Mouse (Mus musculus) CH12.LX (cell line): ENCODE measurements at regions not wholly inside any gene's neighbourhood (a gene's known extent, or its start where the extent isn't known, plus 50 kb on each side); places are given as distances from the start of the nearest gene placed in this dataset.

Source experiments
- CTCF ChIP-seq, 2 experiments: IDR thresholded peaks in 1 of 2; conservative IDR thresholded peaks in 1 of 2; 2 replicates each; pipeline ENCODE4 v1.5.1; 2011 to 2012; ENCODE audit warnings: low read depth in 2 of 2, low read length in 2 of 2, improper control_type of control experiment in 1 of 2, inconsistent platforms in 1 of 2, mild to moderate bottlenecking in 1 of 2, moderate library complexity in 1 of 2
- ELF1 ChIP-seq: IDR thresholded peaks from 2 replicates; pipeline ENCODE4 v1.6.1; 2014; ENCODE audit warnings: low read depth, mild to moderate bottlenecking, inconsistent platforms, low read length, improper control_type of control experiment
- JUN ChIP-seq: IDR thresholded peaks from 2 replicates; pipeline ENCODE4 v1.6.1; 2011; ENCODE audit warnings: low read depth, mild to moderate bottlenecking, low read length, improper control_type of control experiment, moderate library complexity; ENCODE audit not compliant: insufficient read depth
- NRF1 ChIP-seq: IDR thresholded peaks from 2 replicates; pipeline ENCODE4 v1.6.1; 2014; ENCODE audit warnings: low read depth, mild to moderate bottlenecking, inconsistent platforms, low read length, improper control_type of control experiment, moderate library complexity
- POLR2A ChIP-seq: IDR thresholded peaks from 2 replicates; pipeline ENCODE4 v1.6.1; 2011; ENCODE audit warnings: low read depth, mild to moderate bottlenecking, improper control_type of control experiment, low read length
- POLR2AphosphoS2 ChIP-seq: IDR thresholded peaks from 2 replicates; pipeline ENCODE4 v1.6.1; 2011; ENCODE audit warnings: low read depth, low read length, improper control_type of control experiment
- SIN3A ChIP-seq: IDR thresholded peaks from 2 replicates; pipeline ENCODE4 v1.6.1; 2012; ENCODE audit warnings: low read length, improper control_type of control experiment, inconsistent platforms
- ZKSCAN1 ChIP-seq: IDR thresholded peaks from 2 replicates; pipeline ENCODE4 v1.6.1; 2012; ENCODE audit warnings: low read depth, inconsistent platforms, low read length, improper control_type of control experiment, borderline replicate concordance

DNA sequence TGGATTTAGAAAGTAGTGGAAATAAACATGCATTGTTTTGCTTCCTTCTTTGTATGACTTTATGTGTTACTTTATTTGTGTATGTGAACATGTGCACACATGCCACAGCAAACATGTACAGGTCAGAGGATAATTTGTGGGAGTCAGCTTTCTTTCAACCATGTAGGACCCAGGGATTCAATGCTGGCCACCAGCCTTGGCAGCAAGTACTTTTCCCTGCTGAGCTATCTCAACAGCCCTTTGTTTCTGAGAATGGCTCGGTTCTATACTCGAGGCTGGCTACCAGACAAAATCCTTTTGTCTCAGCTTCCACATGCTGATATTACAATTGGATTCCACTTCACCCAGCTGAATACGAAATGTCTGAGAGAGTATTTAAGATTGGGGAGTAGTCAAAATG is 349.9 kb downstream of the Zfp619 start:
- TF ChIP-seq ELF1 (no peak), POLR2AphosphoS2 (no peak), JUN (no peak), CTCF (conservative IDR thresholded peaks at IDR 0.05 in 1 of 2, IDR thresholded peaks at IDR 0.05 in 1 of 2; ENCODE audit: low read depth in 2 of 2, low read length in 2 of 2) (no peak), ZKSCAN1 (no peak), SIN3A (no peak), POLR2A (no peak), NRF1 (no peak)
